Mouse (Mus musculus): ENCODE results near the gene Hoxa1.

DNA sequence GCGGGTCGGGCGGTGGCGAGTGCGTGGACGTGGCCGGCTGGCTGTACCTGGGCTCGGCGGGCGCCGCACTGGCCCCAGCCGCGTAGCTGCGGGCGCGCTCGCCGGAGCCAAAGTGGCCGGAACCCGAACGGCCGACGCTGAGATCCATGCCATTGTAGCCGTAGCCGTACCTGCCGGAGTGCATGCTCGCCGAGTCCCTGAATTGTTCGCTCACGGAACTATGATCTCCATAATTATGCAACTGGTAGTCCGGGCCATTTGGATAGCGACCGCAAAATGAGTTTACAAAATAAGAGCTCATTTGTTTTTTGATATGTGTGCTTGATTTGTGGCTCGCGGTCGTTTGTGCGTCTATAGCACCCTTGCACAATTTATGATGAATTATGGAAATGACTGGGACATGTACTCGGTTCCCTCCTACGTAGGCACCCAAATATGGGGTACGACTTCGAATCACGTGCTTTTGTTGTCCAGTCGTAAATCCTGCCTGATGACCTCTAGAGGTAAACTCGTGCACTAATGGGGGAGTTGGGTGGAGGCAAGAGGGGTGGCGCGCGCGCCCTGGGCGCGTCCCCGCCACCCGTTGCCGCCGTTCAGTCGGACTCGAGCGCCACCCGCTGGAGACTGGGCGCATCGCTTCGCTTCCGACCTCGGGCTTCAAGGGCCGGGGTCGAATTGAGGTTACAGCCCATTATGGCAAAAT lies 46.1 kb upstream of the Hoxa1 start, which contains the start of gene Hoxa5:
- no peak for TF ChIP-seq POLR2A (IDR thresholded peaks at IDR 0.05; ENCODE audit: borderline replicate concordance, extremely low read depth, insufficient read depth, insufficient read length, poor library complexity, severe bottlenecking)
- TF ChIP-seq CTCF (IDR thresholded peaks at IDR 0.05; ENCODE audit: borderline replicate concordance, extremely low read depth, insufficient read depth, insufficient read length), result peak; percentile 71

Measured in brain, embryonic 14.5 days (tissue).